Mouse (Mus musculus) spleen, adult 2 months (tissue): Measurements from ENCODE around the gene Gm42742. TPM values are rescaled to one million over a fixed set of nuclear protein-coding genes. Genes with fewer than 3 reads are reported as not detected.

Experiments used
- DNase-seq, 2 experiments: peaks; one replicate each; pipeline versions ENCODE4 v3.0.0 to v3.0.0-alpha.2; 2012 to 2021; ENCODE audit warnings: low spot score in 2 of 2, low read depth in 1 of 2
- H3K27ac ChIP-seq: fragments of 200-500 bp; 2 replicates; pipeline ENCODE4 v1.5.1; 2012; ENCODE audit warnings: low read length, inconsistent platforms; ENCODE audit not compliant: insufficient read depth
- H3K27me3 ChIP-seq: fragments of 200-500 bp; 2 replicates; pipeline ENCODE4 v1.6.1; 2012; ENCODE audit warnings: mild to moderate bottlenecking, moderate library complexity, low read length, inconsistent platforms; ENCODE audit not compliant: control insufficient read depth, insufficient read depth
- H3K36me3 ChIP-seq: fragments of 200-500 bp; 2 replicates; pipeline ENCODE4 v1.6.1; 2012; ENCODE audit warnings: mild to moderate bottlenecking, low read length, inconsistent platforms; ENCODE audit not compliant: control insufficient read depth, insufficient read depth
- H3K4me1 ChIP-seq: fragments of 200-500 bp; 2 replicates; pipeline ENCODE4 v1.6.1; 2011; ENCODE audit warnings: inconsistent platforms; ENCODE audit not compliant: control insufficient read depth, insufficient read depth, insufficient read length
- H3K4me3 ChIP-seq: fragments of 200-500 bp; 2 replicates; pipeline ENCODE4 v1.5.1; 2011; ENCODE audit warnings: mild to moderate bottlenecking, inconsistent platforms; ENCODE audit not compliant: insufficient read depth, insufficient read length; ENCODE audit errors: extremely low read depth
- CTCF ChIP-seq: fragments of 200-500 bp; IDR thresholded peaks from 2 replicates; pipeline ENCODE4 v1.5.1; 2011; ENCODE audit warnings: mild to moderate bottlenecking, inconsistent platforms; ENCODE audit not compliant: insufficient read depth, insufficient read length, insufficient replicate concordance; ENCODE audit errors: extremely low read depth
- POLR2A ChIP-seq: fragments of 200-500 bp; IDR thresholded peaks from 2 replicates; pipeline ENCODE4 v1.6.1; 2011; ENCODE audit warnings: low read depth, low read length, inconsistent platforms
- WGBS: fragments of 180-500 bp; shearing (Covaris S2); methylation state at CpG from one replicate; pipeline ENCODE4 v1.1.7; 2018; 5-methylcytosine and 5-hydroxymethylcytosine counted together
- polyA plus RNA-seq: library from polyadenylated mRNA; depleted of rRNA; stranded (reverse); fragments of >200 nt; gene quantifications from 2 replicates; pipeline ENCODE4 v1.2.3, GENCODE M21; 2012

Gene Gm42742
- polyA plus RNA-seq, 1 experiment, result 27.8 TPM

DNA sequence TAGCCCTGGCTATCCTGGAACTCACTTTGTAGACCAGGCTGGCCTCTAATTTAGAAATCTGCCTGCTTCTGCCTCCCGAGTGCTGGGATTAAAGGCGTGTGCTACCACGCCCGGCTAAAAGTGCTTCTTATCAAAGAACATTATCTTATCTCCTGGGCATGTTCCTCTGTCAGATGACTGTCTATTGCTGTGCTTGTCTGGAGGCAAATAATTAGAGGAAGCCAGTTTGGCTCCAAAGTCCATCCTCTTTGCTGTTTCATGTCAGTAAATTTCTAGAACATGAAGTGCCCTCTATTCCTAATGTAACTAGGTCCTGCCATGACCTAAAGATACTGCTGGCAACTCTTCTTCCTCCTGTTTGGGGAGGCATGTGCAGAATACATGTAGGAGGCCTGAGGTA lies 38.8 kb downstream of the Gm42742 start:
- H3K27me3 ChIP-seq, result no peaks in the 10 kb centered on the region
- no peak overlapping the region for H3K27ac ChIP-seq
- peaks cover 23% of the 10 kb centered on the region for H3K36me3 ChIP-seq
- H3K4me3 ChIP-seq, result no peak overlapping the region
- no peaks in the 10 kb centered on the region; the same call in 1 of the 2 replicates for H3K4me1 ChIP-seq
- DNase-seq, result no peak
- 81% methylated on average over 4 of the region's 4 CpGs for WGBS
- no peak for TF ChIP-seq POLR2A
- TF ChIP-seq CTCF, result no peak

DNA sequence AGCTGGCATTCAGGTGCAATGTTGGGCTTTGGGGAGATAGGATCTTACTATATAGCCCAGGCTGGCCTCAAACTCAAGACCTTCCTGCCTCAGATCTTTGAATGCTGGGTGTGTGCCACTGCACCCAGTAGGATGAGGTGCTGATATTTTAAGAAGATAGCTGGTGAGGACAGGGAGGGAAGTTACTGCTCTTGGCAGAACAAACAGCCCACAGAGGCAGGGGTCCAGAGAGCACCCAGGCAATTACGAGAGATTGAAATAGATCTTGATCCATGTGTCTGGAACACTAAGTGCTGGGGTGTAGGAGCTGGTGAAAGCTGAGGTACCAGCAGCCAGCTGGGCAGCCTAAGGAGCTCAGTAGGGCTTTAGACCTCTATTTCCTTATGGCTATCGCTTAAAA lies 39.3 kb downstream of the Gm42742 start:
- no peak overlapping the region for H3K27ac ChIP-seq
- H3K4me1 ChIP-seq, result no peaks in the 10 kb centered on the region; the same call in 1 of the 2 replicates
- peaks cover 20% of the 10 kb centered on the region for H3K36me3 ChIP-seq
- H3K4me3 ChIP-seq, result no peak overlapping the region
- no peak for DNase-seq
- WGBS, result 98% methylated on average over 2 of the region's 2 CpGs
- TF ChIP-seq CTCF (no peak), POLR2A (no peak)
- no peaks in the 10 kb centered on the region for H3K27me3 ChIP-seq

DNA sequence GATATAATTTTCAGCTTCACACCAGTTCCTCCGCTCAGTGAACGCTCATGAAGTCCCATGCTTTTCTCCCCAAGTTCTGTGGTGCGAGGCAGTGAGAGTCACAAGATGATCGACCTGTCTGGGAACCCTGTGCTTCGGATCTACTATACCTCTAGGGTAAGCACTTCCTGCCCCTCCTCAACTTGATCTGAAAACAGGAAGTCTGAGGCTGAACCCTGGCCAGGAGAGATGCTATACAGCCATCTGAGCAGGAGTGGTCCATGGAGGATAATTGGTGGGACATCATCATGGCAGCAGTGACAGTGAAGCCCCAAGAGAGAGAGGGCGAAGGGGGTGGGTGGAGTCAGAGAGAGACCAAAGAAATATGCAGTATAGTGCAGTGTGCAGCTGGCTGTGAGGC lies 42.1 kb downstream of the Gm42742 start:
- Histone ChIP-seq H3K27me3 (no peaks in the 10 kb centered on the region), H3K27ac (peak overlapping the region; percentile 52), H3K4me3 (peak overlapping the region; percentile 29; the same call in 1 of the 2 replicates), H3K4me1 (no peaks in the 10 kb centered on the region; the same call in 1 of the 2 replicates), H3K36me3 (peaks cover 20% of the 10 kb centered on the region)
- TF ChIP-seq POLR2A (no peak; the same call in 1 of the 2 replicates), CTCF (no peak)
- no peak for DNase-seq
- WGBS, result 63% methylated on average over 6 of the region's 6 CpGs

DNA sequence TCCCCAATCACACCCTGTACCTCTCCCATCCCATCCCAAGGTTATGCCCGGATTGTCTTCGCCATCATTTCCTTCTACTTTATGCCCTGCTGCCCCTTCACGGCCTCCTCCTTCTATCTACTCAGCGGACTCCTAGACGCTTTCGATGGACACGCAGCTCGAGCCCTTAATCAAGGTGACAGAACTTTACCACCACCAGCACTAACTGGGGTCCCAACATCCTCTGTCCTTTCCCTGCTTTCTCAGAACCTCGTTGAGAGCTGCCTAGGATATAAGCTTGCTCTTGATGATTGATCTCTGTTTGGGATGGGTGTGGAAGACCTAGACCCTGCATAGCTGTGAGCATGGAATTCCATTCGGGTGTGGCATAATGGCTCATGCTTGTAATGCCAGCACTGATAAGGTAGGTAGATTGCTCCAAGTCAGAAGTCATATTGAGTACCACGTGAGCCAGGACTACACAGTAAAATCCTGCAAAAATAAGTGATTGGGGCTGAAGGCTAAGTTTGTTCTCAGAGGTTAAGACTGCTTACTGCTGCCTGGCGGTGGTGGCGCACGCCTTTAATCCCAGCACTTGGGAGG lies 43.9 kb downstream of the Gm42742 start:
- DNase-seq, result no peak
- H3K27ac ChIP-seq, result peak overlapping the region; percentile 95
- WGBS, result 26% methylated on average over 14 of the region's 14 CpGs

DNA sequence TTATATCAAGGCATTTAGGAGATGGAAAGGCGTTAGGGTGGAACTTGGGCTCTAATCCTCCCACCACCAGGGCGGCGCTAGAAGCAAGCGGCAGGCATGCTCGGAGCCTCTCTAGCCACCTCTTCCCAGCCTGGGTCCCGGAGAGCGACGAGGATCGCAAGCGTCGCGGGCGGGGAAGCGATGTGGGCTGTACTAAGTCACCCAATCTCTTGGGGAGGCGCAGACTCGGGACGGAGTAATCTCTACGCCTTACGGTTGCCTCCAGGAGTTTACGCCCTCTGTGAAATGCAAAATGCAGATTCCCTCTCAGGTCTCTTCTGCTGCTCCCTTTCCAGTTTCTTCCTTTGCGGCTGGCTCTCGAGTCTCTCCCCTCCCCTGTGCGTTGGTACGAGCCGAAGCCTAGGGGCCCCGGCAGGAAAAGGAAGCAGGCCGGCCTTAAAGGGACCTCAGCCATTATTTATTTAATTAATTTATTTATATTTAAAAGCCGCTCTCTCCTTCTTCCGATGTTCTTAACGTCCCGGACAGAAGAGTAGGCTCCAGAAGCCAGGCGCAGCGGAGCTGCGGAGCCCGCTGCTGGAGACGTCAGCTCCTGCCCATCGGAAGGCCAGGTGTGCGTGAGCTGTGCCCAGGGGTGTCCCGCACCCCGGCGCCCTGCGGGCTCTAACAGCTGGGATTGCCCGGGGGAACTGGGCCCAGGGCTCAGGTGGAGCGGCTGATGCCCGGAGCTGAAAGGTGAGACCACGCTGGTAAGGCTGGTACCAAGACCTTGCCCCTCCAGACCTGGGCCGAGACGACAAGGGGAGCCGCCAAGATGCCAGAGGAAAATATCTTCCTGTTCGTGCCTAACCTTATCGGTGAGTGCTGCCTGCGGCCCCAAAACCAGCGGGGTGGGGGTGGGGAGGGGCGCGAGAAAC lies 44.7 kb downstream of the Gm42742 start, which contains the start of gene Cdiptos:
Cdiptos (minus strand) TSS at position 149 of the 917 bp plus-strand sequence.
- under 1% methylated on average over 55 of the region's 55 CpGs for WGBS
- DNase-seq, result peak; percentile 92 to 93
- TF ChIP-seq CTCF (peak; percentile 94), POLR2A (no peak)
- peak within 1 kb of the TSS; percentile 95 for H3K27ac ChIP-seq
- no peaks in the 10 kb centered on the region for H3K27me3 ChIP-seq
- H3K36me3 ChIP-seq, result peaks cover 18% of the 10 kb centered on the region
- H3K4me1 ChIP-seq, result no peaks in the 10 kb centered on the region; the same call in 1 of the 2 replicates
- peak within 1 kb of the TSS; percentile 84 for H3K4me3 ChIP-seq

More for the DNA sequence above, 43.9 kb downstream of the Gm42742 start:
- Histone ChIP-seq H3K4me3 (peak overlapping the region; percentile 84), H3K36me3 (peaks cover 20% of the 10 kb centered on the region), H3K27me3 (no peaks in the 10 kb centered on the region), H3K4me1 (no peaks in the 10 kb centered on the region; the same call in 1 of the 2 replicates)
- TF ChIP-seq CTCF (no peak), POLR2A (no peak)

GRCm38 (mm10) chr7:126975893-126975949 lies 45.2 kb downstream of the Gm42742 start, which contains the start of gene Cdipt:
Gene Cdipt (plus strand): TSS chr7:126975914.
- H3K4me3 ChIP-seq, result peak within 1 kb of the TSS; percentile 84
- H3K4me1 ChIP-seq, result no peaks in the 10 kb centered on the region; the same call in 1 of the 2 replicates
- 0% methylated on average over 1 of the region's 1 CpGs for WGBS
- H3K36me3 ChIP-seq, result peaks cover 18% of the 10 kb centered on the region
- no peaks in the 10 kb centered on the region for H3K27me3 ChIP-seq
- peak within 1 kb of the TSS; percentile 95 for H3K27ac ChIP-seq
- DNase-seq, result no peak
- no peak for TF ChIP-seq POLR2A
- no peak for TF ChIP-seq CTCF
